8 mouse cellular contexts compared by ENCODE assay signal in the genomic region with DNA sequence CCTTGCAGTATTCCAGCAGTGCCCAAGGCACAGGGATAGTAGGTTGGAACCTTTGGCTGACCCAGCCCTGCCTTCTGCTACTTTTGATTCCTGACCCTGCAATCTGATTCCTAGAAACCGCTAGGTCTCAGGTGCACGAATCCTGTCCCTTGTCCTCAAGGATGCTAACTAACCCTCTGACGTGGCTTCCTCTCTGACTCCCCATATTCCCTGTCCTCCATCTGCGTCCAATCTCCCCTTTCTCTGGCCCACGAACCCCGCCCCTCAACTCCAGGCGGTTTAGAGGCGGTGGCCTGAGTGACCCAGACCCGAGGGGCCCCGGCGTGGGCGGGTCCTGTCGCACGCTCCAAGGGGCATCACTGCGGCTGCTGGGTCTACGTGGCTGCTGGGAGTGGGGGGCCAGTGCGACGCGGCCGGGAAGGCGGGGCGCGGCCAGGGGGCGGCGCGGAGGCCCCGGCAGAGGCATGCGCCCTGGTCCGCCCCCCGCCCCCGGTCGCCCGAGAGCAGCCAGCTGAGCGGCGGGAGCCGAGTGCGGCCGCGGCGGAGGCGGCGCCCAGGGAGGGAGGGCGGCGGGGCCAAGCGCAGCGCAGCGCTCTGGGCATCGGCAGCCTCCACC. TPM values are rescaled to one million over a fixed set of nuclear protein-coding genes. Genes with fewer than 3 reads are reported as not detected.
DNase-seq lines count a peak whose midpoint lies in the region; ATAC-seq and TF ChIP-seq lines count a peak whose summit lies in the region.

A gene (plus strand): TSS at position 612 of the 616 bp plus-strand sequence.

- H3K4me2 ChIP-seq in intestine, postnatal 0 days (replicated peaks; ENCODE audit: low read depth), result peak within 1 kb of the TSS; percentile 85
- peak within 1 kb of the TSS; percentile 64 for H3K4me2 ChIP-seq in liver, embryonic 16.5 days (ENCODE audit: low read depth, low read length)

- no peak for TF ChIP-seq CTCF in spleen, adult 2 months (IDR thresholded peaks at IDR 0.05; ENCODE audit: extremely low read depth, insufficient read depth, insufficient read length, insufficient replicate concordance)
- no peak for TF ChIP-seq CTCF in intestine, postnatal 0 days (IDR thresholded peaks at IDR 0.05; ENCODE audit: low read depth)

- no peak within 1 kb of the TSS; the same call in 1 of the 2 replicates for H3K27ac ChIP-seq in spleen, adult 2 months (ENCODE audit: insufficient read depth, low read length)
- peak within 1 kb of the TSS; percentile 29; the same call in 1 of the 2 replicates for H3K27ac ChIP-seq in intestine, postnatal 0 days (ENCODE audit: low read depth, low read length)
- no peak within 1 kb of the TSS for H3K27ac ChIP-seq in liver, embryonic 16.5 days (ENCODE audit: low read length)

- H3K27me3 ChIP-seq in spleen, adult 2 months (ENCODE audit: control insufficient read depth, insufficient read depth, low read length), result peaks cover 10% of the 10 kb centered on the region
- H3K27me3 ChIP-seq in intestine, postnatal 0 days (replicated peaks; ENCODE audit: control insufficient read depth, insufficient read depth, low read length), result peaks cover 8% of the 10 kb centered on the region; the same call in 1 of the 2 replicates
- peaks cover 37% of the 10 kb centered on the region for H3K27me3 ChIP-seq in liver, embryonic 16.5 days (ENCODE audit: control insufficient read depth, insufficient read depth, low read depth, low read length)

- 9% methylated on average over 37 of the region's 48 CpGs for WGBS in spleen, adult 2 months
- WGBS in intestine, postnatal 0 days, result 2% methylated on average over 44 of the region's 48 CpGs
- 2% methylated on average over 41 of the region's 48 CpGs for WGBS in liver, embryonic 16.5 days (ENCODE audit: insufficient replicate concordance)

- H3K4me3 ChIP-seq in spleen, adult 2 months (ENCODE audit: extremely low read depth, insufficient read depth, insufficient read length), result peak within 1 kb of the TSS; percentile 40; the same call in 1 of the 2 replicates
- peak within 1 kb of the TSS; percentile 53 for H3K4me3 ChIP-seq in intestine, postnatal 0 days (ENCODE audit: low read depth, low read length)
- H3K4me3 ChIP-seq in liver, embryonic 16.5 days (ENCODE audit: low read depth, low read length), result peak within 1 kb of the TSS; percentile 48

- no peak for TF ChIP-seq POLR2A in spleen, adult 2 months (IDR thresholded peaks at IDR 0.05; ENCODE audit: low read depth, low read length)

- no peaks in the 10 kb centered on the region for H3K36me3 ChIP-seq in spleen, adult 2 months (ENCODE audit: control insufficient read depth, insufficient read depth, low read length)
- no peaks in the 10 kb centered on the region; the same call in 1 of the 2 replicates for H3K36me3 ChIP-seq in intestine, postnatal 0 days (ENCODE audit: control insufficient read depth, insufficient read depth)
- no peaks in the 10 kb centered on the region for H3K36me3 ChIP-seq in liver, embryonic 16.5 days (ENCODE audit: control insufficient read depth, insufficient read depth)

- peak within 1 kb of the TSS; percentile 54 for H3K9ac ChIP-seq in intestine, postnatal 0 days (ENCODE audit: low read depth, low read length)
- peak within 1 kb of the TSS; percentile 34; the same call in 1 of the 2 replicates for H3K9ac ChIP-seq in liver, embryonic 16.5 days (ENCODE audit: low read depth, low read length)

- H3K4me1 ChIP-seq in spleen, adult 2 months (ENCODE audit: control insufficient read depth, insufficient read depth, insufficient read length), result no peaks in the 10 kb centered on the region; the same call in none of the 2 replicates
- no peaks in the 10 kb centered on the region for H3K4me1 ChIP-seq in intestine, postnatal 0 days (replicated peaks; ENCODE audit: control insufficient read depth, insufficient read depth, low read length)
- H3K4me1 ChIP-seq in liver, embryonic 16.5 days (ENCODE audit: control insufficient read depth, low read depth, low read length), result no peaks in the 10 kb centered on the region; the same call in 1 of the 2 replicates

- H3K9me3 ChIP-seq in intestine, postnatal 0 days (ENCODE audit: control insufficient read depth), result no peaks in the 10 kb centered on the region
- no peaks in the 10 kb centered on the region for H3K9me3 ChIP-seq in liver, embryonic 16.5 days (replicated peaks; ENCODE audit: control insufficient read depth, low read length)

- DNase-seq in spleen, adult 2 months (ENCODE audit: low read depth in 1 of 2, low spot score in 2 of 2), result no peak
- no peak for DNase-seq in spleen, adult 12 weeks (ENCODE audit: low spot score)
- peak; percentile 44 to 67 for DNase-seq in cerebellum, postnatal 10 days
- peak; percentile 88 for DNase-seq in retina, postnatal 1 day
- no peak for DNase-seq in layer of hippocampus, adult 11-12 months (ENCODE audit: low spot score)

- peak; percentile 22 for ATAC-seq in granulocyte monocyte progenitor cell, adult 5-6 weeks (replicated peaks; ENCODE audit: poor library complexity, severe bottlenecking)
- ATAC-seq in intestine, postnatal 0 days, result peak; percentile 52
- ATAC-seq in liver, embryonic 16.5 days (ENCODE audit: low read depth), result peak; percentile 50

RNA-seq across cellular contexts. Expression of the gene that starts here (rescaled TPM):
- 10.5 and 15.7 TPM in 2 replicates for polyA plus RNA-seq in spleen, adult 2 months (2012; rRNA removed)
- not detected in 2 replicates for total RNA-seq in granulocyte monocyte progenitor cell, adult 5-6 weeks (2014; fragmentation: Nextera tagmentation)
- not detected in 2 replicates for total RNA-seq in granulocyte monocyte progenitor cell, adult 5-6 weeks (2017)
- polyA plus RNA-seq in intestine, postnatal 0 days (2015; fragmentation: Nextera tagmentation; extraction: Ambion mirVana), result 2.9 and 3.1 TPM in 2 replicates
- 0.34 and 0.59 TPM in 2 replicates for polyA plus RNA-seq in liver, embryonic 16.5 days (2015; fragmentation: Nextera tagmentation; extraction: Ambion mirVana)

Comparison
In these comparisons a context has a peak if more than half of its experiments do, and no peak if none do; other contexts are left out.
1. Peak in ATAC-seq in granulocyte monocyte progenitor cell, adult 5-6 weeks; RNA of the gene not detected or under 1 TPM.
2. Peak in ATAC-seq, H3K4me3 ChIP-seq, H3K9ac ChIP-seq and H3K4me2 ChIP-seq in liver, embryonic 16.5 days; RNA of the gene not detected or under 1 TPM.
3. DNase-seq: peak in cerebellum, postnatal 10 days (2 of 2) and retina, postnatal 1 day (single experiment); none in spleen, adult 2 months (0 of 2), spleen, adult 12 weeks (single experiment) and layer of hippocampus, adult 11-12 months (single experiment).
4. Peak in every context shown above with its lines, with median percentiles within 50 percentile points of each other: H3K4me3 ChIP-seq and ATAC-seq.